Mouse (Mus musculus) layer of hippocampus, postnatal 14 days (tissue): Measurements from ENCODE around the gene Fgd3. TPM values are rescaled to one million over a fixed set of nuclear protein-coding genes. Genes with fewer than 3 reads are reported as not detected.

Source experiments
- DNase-seq, 2 experiments: peaks; one replicate each; pipeline ENCODE4 v3.0.0; 2021 to 2022; ENCODE audit warnings: low spot score in 2 of 2, mixed read lengths in 1 of 2
- total RNA-seq, 2 experiments: library from RNA; stranded (reverse); gene quantifications; 2 replicates each; pipeline ENCODE4 v1.2.3; 2021

The Fgd3 gene
- total RNA-seq, 2 experiments from 2014 or later = 7.3 to 7.9 TPM

GRCm38 (mm10) chr13:49218651-49219050 lies 101.5 kb downstream of the Fgd3 start:
- DNase-seq = no peak

DNA sequence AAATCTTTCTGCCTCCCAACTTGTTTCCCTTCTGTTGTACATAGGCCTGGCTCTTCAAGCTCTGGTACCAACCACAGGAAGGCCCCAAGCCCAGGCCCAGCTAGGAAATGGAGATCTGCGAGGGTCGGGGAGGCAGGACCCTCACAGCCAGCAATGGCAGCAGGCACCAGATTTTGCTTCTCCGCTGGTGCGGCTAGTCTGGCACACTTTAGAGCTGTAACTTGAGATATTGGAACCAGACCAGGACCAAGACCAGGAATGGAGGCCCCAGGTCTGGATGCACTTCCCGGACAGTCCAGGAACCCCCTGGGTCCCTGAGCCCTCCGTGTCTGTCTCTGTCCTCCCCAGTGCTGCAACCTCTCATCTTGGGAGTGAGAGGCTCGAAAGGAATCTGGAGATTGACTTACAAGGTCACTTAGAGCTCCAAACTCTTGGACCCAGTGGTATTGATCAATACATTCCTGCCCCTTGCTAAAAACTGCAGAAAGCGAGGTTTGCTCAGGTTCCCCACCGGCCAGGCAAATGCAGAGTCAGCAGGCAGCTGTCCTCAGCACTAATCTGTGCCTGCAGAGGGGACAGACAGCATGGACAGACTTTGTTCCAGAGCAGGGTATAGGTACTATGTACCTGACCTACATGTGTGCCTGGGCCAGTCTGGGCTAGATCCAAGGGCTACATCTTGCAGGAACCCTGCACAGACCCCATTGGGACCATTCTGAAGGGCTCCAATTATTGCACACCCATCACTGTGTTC lies 103.1 kb downstream of the Fgd3 start:
- DNase-seq = no peak

GRCm38 (mm10) chr13:49216220-49216552 lies 103.9 kb downstream of the Fgd3 start:
- no peak for DNase-seq

GRCm38 (mm10) chr13:49215504-49216219 lies 104.4 kb downstream of the Fgd3 start, which contains the start of gene Card19:
Gene Card19 (minus strand): TSS chr13:49216037.
- peak; percentile 86 to 92 for DNase-seq

DNA sequence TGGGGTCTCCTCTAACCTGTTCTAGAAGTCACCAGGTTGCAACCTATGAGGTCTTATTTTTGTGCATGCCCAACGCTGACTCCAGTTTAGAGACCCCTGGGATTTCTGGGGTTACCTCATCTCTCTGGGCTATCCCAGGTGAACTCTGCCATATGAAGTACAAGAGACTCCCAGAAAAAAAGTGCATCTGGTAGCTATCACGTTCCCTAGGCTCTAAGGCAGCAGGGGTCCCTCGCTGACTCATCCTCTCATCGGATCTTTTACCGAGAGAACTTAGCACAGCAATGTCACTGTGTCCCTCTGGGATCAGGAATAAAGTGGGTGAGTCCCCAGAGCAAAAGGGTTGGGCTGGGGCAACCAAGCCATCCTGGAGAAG lies 105.0 kb downstream of the Fgd3 start:
- DNase-seq = no peak

DNA sequence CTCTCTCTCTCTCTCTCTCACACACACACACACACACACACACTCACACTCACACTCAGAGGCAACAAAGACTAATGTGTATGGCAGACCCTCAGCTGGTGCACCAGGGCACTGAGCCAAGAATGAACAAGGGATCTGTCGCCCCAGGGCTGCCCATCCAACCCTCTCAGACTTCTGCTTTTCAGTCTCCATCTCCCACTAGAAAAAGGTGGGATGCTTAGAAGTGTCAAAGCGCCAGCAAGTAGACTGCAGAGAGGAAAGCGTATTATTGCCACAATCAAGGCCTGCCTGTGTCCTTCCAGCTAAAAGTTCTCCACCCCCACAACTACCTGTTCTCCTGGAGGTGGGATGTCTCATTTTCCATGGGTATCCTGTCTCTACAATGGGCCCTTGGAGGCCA lies 105.7 kb downstream of the Fgd3 start:
- no peak for DNase-seq

DNA sequence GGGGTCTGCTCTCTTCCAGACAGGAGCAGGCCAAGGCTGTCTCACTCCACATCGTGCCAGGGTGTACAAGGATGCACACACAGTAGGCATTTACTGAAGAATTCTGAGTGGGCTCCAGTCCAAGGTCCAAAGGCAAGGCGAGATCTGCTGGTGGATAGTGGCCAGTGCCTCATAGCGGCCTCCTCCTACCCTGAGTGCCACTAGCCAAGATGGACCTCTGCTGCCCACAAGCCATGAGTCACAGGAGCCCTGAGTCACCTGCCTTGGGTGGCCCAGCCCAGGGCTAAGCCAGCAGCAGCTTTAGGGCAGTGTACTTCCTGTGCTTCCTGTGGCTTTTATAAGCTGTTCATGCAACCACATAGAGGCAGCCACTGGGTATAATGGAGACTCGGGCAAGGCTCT lies 106.6 kb downstream of the Fgd3 start:
- peak in 1 of 2 experiments; percentile 39 for DNase-seq

DNA sequence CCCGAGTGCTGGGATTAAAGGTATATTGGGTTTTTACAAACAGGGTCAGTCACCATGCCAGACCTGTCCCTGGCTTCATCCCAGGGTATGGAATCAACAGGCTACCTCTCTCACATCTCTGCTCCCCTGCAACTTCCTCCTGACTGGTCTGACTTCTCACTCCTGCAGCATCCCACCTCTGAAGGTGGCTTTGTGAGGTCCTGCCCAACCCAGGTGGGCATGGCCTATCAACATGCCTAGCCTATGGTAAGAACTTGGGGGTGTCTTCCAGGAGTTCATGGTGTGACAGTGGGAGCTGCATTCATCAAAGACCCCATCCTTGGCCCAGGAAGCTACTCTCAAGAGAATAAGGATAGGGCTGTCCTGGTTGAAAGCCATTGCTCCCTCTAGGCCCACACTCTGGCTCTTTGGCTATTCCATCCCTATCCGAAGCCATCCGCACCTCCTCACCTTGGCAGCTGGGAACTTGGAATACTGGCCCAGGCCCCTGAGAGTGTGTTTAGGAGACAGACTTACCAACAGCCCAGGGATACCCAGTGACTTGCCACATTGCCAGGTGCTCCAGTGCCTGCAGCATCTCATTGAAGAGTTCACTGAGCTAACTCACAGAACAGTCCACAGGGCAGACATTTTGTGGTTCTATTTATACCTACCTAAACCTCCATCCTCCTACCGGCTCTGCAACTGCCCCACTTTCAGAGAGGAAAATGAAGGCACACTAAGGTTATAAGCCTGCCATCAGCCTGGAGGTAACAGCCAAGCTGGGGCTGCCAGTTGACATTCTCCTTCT lies 107.2 kb downstream of the Fgd3 start:
- DNase-seq = no peak

Other genes with a start within 250 kb of the Fgd3 start
- gene Wnk2, start 172.3 kb downstream of the Fgd3 start, total RNA-seq = 10 to 100 TPM; 91.9 to 99.8 TPM
- 10 to 100 TPM; 24.4 to 26.4 TPM for gene Ninj1, start 132.8 kb downstream of the Fgd3 start, total RNA-seq
- gene Card19, start 104.3 kb downstream of the Fgd3 start, total RNA-seq = 10 to 100 TPM; 17.1 to 18.4 TPM
- gene Susd3, start 71.6 kb downstream of the Fgd3 start, total RNA-seq = 1 to 10 TPM; 2.6 to 3.7 TPM
- 10 to 100 TPM; 47.9 to 48.6 TPM for gene Bicd2, start 21.3 kb upstream of the Fgd3 start, total RNA-seq
- 10 to 100 TPM; 21.7 to 22.1 TPM for gene Ippk, start 100.9 kb upstream of the Fgd3 start, total RNA-seq
- 1 to 10 TPM; 2.0 to 2.2 TPM for gene Tes3-ps, start 173.0 kb upstream of the Fgd3 start, total RNA-seq
- gene Ecm2, start 184.5 kb upstream of the Fgd3 start, total RNA-seq = 1 to 10 TPM; 3.6 to 6.1 TPM
- gene Aspn, start 224.1 kb upstream of the Fgd3 start, total RNA-seq = 1 to 10 TPM; 1.3 to 1.6 TPM